ENCODE assay signal across 19 mouse cellular contexts in the genomic region with DNA sequence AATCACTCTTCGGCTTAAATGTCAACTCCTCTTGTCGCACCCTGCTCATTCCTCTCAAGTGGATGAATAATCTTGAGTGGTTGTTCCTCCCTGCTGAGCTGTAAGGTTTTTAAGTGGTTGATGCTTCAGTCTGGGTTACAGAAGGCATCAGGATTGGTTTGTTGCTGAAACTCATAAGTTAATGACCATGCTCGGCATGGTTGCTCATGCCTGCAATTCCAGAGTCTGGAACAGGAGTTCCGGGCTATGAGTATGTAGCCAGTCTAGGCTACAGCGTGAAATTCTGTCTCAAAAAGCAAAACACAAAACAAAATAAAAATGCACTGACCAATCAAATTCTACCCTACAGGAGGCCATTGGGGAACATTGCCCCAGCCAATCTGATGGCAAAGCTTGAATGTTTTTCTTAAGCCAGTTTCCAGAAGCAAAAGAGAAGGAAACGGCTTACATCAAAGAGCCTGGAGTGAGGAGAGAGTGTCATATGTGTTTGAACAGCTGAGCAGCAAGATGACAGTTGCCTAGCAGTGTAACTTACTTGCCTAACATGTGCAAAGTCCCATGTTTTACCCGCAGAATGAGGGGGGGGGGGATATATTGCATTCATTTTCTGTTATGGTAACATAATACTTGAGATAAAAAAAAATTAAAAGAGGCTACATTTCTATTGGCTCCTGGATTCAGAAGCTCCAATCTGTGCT. TPM values are rescaled to one million over a fixed set of nuclear protein-coding genes. Genes with fewer than 3 reads are reported as not detected.
DNase-seq lines count a peak whose midpoint lies in the region; ATAC-seq and TF ChIP-seq lines count a peak whose summit lies in the region.
"Had no signal": no experiment of that assay in that cellular context is flagged by ENCODE, and none has a peak within 500 bp of the region (broad histone marks: within the 10 kb centered on the region; RNA-seq: fewer than 3 reads in every experiment).

No protein-coding gene starts in this region.

- peak; percentile 72 for ATAC-seq in lung, postnatal 0 days
- peak; percentile 90 for ATAC-seq in kidney, postnatal 0 days (replicated peaks; ENCODE audit: low FRiP score, low read depth)
- ATAC-seq: liver, embryonic 12.5 days had no signal

- 47% methylated on average over 7 of the region's 7 CpGs for WGBS in heart, embryonic 10.5 days
- WGBS in lung, postnatal 0 days, result 33% methylated on average over 7 of the region's 7 CpGs
- 44% methylated on average over 7 of the region's 7 CpGs for WGBS in kidney, postnatal 0 days

- DNase-seq in heart, embryonic 10.5 days (ENCODE audit: low spot score), result no peak
- no peak for DNase-seq in heart, postnatal 10 days
- DNase-seq in lung, postnatal 0 days (ENCODE audit: low spot score), result peak; percentile 53
- DNase-seq in lung, postnatal 14 days, result no peak
- DNase-seq in kidney, postnatal 0 days (ENCODE audit: low spot score), result peak; percentile 60
- no peak for DNase-seq in embryo, embryonic 11 days
- no peak for DNase-seq in spleen, postnatal 14 days (ENCODE audit: low spot score in 2 of 2)
- DNase-seq in spleen, postnatal 10 days (ENCODE audit: low spot score in 2 of 2), result no peak
- DNase-seq: adrenal gland, adult 8-10 months; cerebellum, adult 11 months; cerebellum, postnatal 25 days; gastrocnemius, postnatal 25 days; lung, embryonic 14.5 days; right cerebral cortex, postnatal 4 days; thymus, adult 18-20 months had no signal

- intact Hi-C loops in heart, postnatal 10 days (cut with DNase I), result no loop called here

- H3K27me3 ChIP-seq in heart, embryonic 10.5 days (ENCODE audit: insufficient read depth, poor library complexity, severe bottlenecking), result no peaks in the 10 kb centered on the region
- H3K27me3 ChIP-seq in lung, postnatal 0 days (replicated peaks; ENCODE audit: insufficient read depth, low read length), result no peaks in the 10 kb centered on the region
- no peaks in the 10 kb centered on the region for H3K27me3 ChIP-seq in kidney, postnatal 0 days (ENCODE audit: insufficient read depth, low read length)
- H3K27me3 ChIP-seq: forebrain, embryonic 12.5 days; hindbrain, embryonic 12.5 days; liver, embryonic 12.5 days; midbrain, embryonic 12.5 days had no signal

- H3K9ac ChIP-seq in lung, postnatal 0 days (replicated peaks; ENCODE audit: low read depth), result no peak overlapping the region
- no peak overlapping the region for H3K9ac ChIP-seq in kidney, postnatal 0 days (ENCODE audit: low read depth, low read length)
- H3K9ac ChIP-seq: forebrain, embryonic 12.5 days; hindbrain, embryonic 12.5 days; liver, embryonic 12.5 days; lung, embryonic 14.5 days; midbrain, embryonic 12.5 days had no signal

- H3K4me3 ChIP-seq in heart, embryonic 10.5 days, result peak overlapping the region; percentile 29; the same call in 1 of the 2 replicates
- no peak overlapping the region for H3K4me3 ChIP-seq in lung, postnatal 0 days (ENCODE audit: low read depth, low read length)
- no peak overlapping the region for H3K4me3 ChIP-seq in kidney, postnatal 0 days (replicated peaks; ENCODE audit: low read depth, low read length)
- H3K4me3 ChIP-seq: forebrain, embryonic 12.5 days; hindbrain, embryonic 12.5 days; liver, embryonic 12.5 days; midbrain, embryonic 12.5 days had no signal

- peaks cover 28% of the 10 kb centered on the region for H3K4me1 ChIP-seq in heart, embryonic 10.5 days
- H3K4me1 ChIP-seq in lung, postnatal 0 days (ENCODE audit: insufficient read depth, low read depth, low read length), result no peaks in the 10 kb centered on the region
- no peaks in the 10 kb centered on the region for H3K4me1 ChIP-seq in kidney, postnatal 0 days (replicated peaks; ENCODE audit: insufficient read depth, low read length)
- H3K4me1 ChIP-seq: forebrain, embryonic 12.5 days; hindbrain, embryonic 12.5 days; liver, embryonic 12.5 days; midbrain, embryonic 12.5 days had no signal

- H3K9me3 ChIP-seq in heart, embryonic 10.5 days, result no peaks in the 10 kb centered on the region
- H3K9me3 ChIP-seq in lung, postnatal 0 days (ENCODE audit: low read length), result no peaks in the 10 kb centered on the region
- no peaks in the 10 kb centered on the region for H3K9me3 ChIP-seq in kidney, postnatal 0 days (replicated peaks; ENCODE audit: low read length)
- H3K9me3 ChIP-seq: forebrain, embryonic 12.5 days; hindbrain, embryonic 12.5 days; liver, embryonic 12.5 days; midbrain, embryonic 12.5 days had no signal

- peak; percentile 70 for TF ChIP-seq EP300 in lung, postnatal 0 days (IDR thresholded peaks at IDR 0.05)

- no peak overlapping the region for H3K4me2 ChIP-seq in lung, postnatal 0 days (replicated peaks; ENCODE audit: low read depth, low read length)
- H3K4me2 ChIP-seq in kidney, postnatal 0 days (ENCODE audit: low read length), result no peak overlapping the region
- H3K4me2 ChIP-seq: forebrain, embryonic 12.5 days; hindbrain, embryonic 12.5 days; liver, embryonic 12.5 days; lung, embryonic 14.5 days; midbrain, embryonic 12.5 days had no signal

- H3K27ac ChIP-seq in heart, embryonic 10.5 days, result no peak overlapping the region
- no peak overlapping the region for H3K27ac ChIP-seq in lung, postnatal 0 days (ENCODE audit: low read length)
- 0 out of 2 replicates have a peak overlapping the region, but pooled peaks have one; percentile 6 for H3K27ac ChIP-seq in kidney, postnatal 0 days
- H3K27ac ChIP-seq: forebrain, embryonic 12.5 days; hindbrain, embryonic 12.5 days; liver, embryonic 12.5 days; midbrain, embryonic 12.5 days had no signal

- H3K36me3 ChIP-seq in heart, embryonic 10.5 days, result no peaks in the 10 kb centered on the region
- no peaks in the 10 kb centered on the region for H3K36me3 ChIP-seq in lung, postnatal 0 days (ENCODE audit: insufficient read depth, low read length)
- H3K36me3 ChIP-seq in kidney, postnatal 0 days (ENCODE audit: insufficient read depth, low read length), result no peaks in the 10 kb centered on the region
- H3K36me3 ChIP-seq: forebrain, embryonic 12.5 days; hindbrain, embryonic 12.5 days; liver, embryonic 12.5 days; midbrain, embryonic 12.5 days had no signal

- no peak for TF ChIP-seq CTCF in lung, postnatal 0 days (IDR thresholded peaks at IDR 0.05)
- TF ChIP-seq CTCF in kidney, postnatal 0 days (IDR thresholded peaks at IDR 0.05; ENCODE audit: low read depth), result no peak

RNA-seq across cellular contexts. Expression of gene Gls, which starts 18.2 kb away (rescaled TPM):
- 25.1 and 26.1 TPM in 2 replicates for polyA plus RNA-seq in heart, embryonic 10.5 days (2016; fragmentation: Nextera tagmentation; extraction: Ambion mirVana)
- 100 to 1,000 TPM in 1 of 2 experiments, 10 to 100 TPM in 1; 99.5 to 101 TPM for total RNA-seq in heart, postnatal 10 days (2021)
- 13.0 and 15.9 TPM in 2 replicates for polyA plus RNA-seq in lung, postnatal 0 days (2015; fragmentation: Nextera tagmentation; extraction: Ambion mirVana)
- polyA plus RNA-seq in kidney, postnatal 0 days (2015; fragmentation: Nextera tagmentation; extraction: Ambion mirVana), result 32.0 TPM in 2 replicates

Comparison
In these comparisons a context has a peak if more than half of its experiments do, and no peak if none do; other contexts are left out.
1. DNase-seq: peak in lung, postnatal 0 days (single experiment) and kidney, postnatal 0 days (single experiment); none in heart, embryonic 10.5 days (single experiment), heart, postnatal 10 days (0 of 2), lung, postnatal 14 days (single experiment), embryo, embryonic 11 days (single experiment), spleen, postnatal 14 days (0 of 2) and spleen, postnatal 10 days (0 of 2).